Mouse (Mus musculus): ENCODE data around the gene A930002H24Rik. TPM values are rescaled to one million over a fixed set of nuclear protein-coding genes. Genes with fewer than 3 reads are reported as not detected.

A930002H24Rik gene
- polyA plus RNA-seq (2015; fragmentation: Nextera tagmentation; extraction: Ambion mirVana), result 1.3 and 2.0 TPM in 2 replicates

GRCm38 (mm10) chr17:63863647-63864149 is at the start of gene A930002H24Rik:
Gene A930002H24Rik, minus strand, starts transcription at chr17:63863791.
- H3K27me3 ChIP-seq, result no peaks in the 10 kb centered on the region
- ATAC-seq (ENCODE audit: insufficient number of reproducible peaks, insufficient read depth, low FRiP score, low TSS enrichment, low read depth), result peak; percentile 99

GRCm38 (mm10) chr17:63909297-63909696 is 45.7 kb upstream of the A930002H24Rik start:
- WGBS, result 95% methylated on average over 4 of the region's 4 CpGs
- Histone ChIP-seq H3K4me3 (no peak overlapping the region), H3K4me2 (no peak overlapping the region), H3K9me3 (no peaks in the 10 kb centered on the region; the same call in 1 of the 2 replicates), H3K9ac (no peak overlapping the region), H3K4me1 (no peaks in the 10 kb centered on the region), H3K27me3 (no peaks in the 10 kb centered on the region), H3K27ac (no peak overlapping the region), H3K36me3 (peaks cover 7% of the 10 kb centered on the region)
- no peak for ATAC-seq (ENCODE audit: insufficient number of reproducible peaks, insufficient read depth, low FRiP score, low TSS enrichment, low read depth)

More at GRCm38 (mm10) chr17:63863647-63864149, at the start of gene A930002H24Rik:
- Histone ChIP-seq H3K4me2 (peak within 1 kb of the TSS; percentile 91), H3K9ac (peak within 1 kb of the TSS; percentile 87), H3K36me3 (no peaks in the 10 kb centered on the region), H3K9me3 (no peaks in the 10 kb centered on the region), H3K27ac (peak within 1 kb of the TSS; percentile 78), H3K4me3 (peak within 1 kb of the TSS; percentile 91), H3K4me1 (peaks cover 8% of the 10 kb centered on the region; the same call in 1 of the 2 replicates)
- WGBS, result under 1% methylated on average over 55 of the region's 55 CpGs

GRCm38 (mm10) chr17:63897050-63897449 is 33.5 kb upstream of the A930002H24Rik start:
- no peak overlapping the region for H3K4me2 ChIP-seq
- no peaks in the 10 kb centered on the region for H3K9me3 ChIP-seq
- ATAC-seq (ENCODE audit: insufficient number of reproducible peaks, insufficient read depth, low FRiP score, low TSS enrichment, low read depth), result no peak
- 0 out of 2 replicates have a peak, but pooled peaks cover 2% of the 10 kb centered on the region for H3K36me3 ChIP-seq
- no peaks in the 10 kb centered on the region for H3K27me3 ChIP-seq
- H3K9ac ChIP-seq, result no peak overlapping the region
- 88% methylated on average over 7 of the region's 7 CpGs for WGBS
- no peak overlapping the region for H3K27ac ChIP-seq
- H3K4me1 ChIP-seq, result no peaks in the 10 kb centered on the region
- no peak overlapping the region for H3K4me3 ChIP-seq

- no peak overlapping the region for H3K27ac ChIP-seq
- WGBS, result 86% methylated on average over 3 of the region's 3 CpGs
- no peak for ATAC-seq (ENCODE audit: insufficient number of reproducible peaks, insufficient read depth, low FRiP score, low TSS enrichment, low read depth)
- no peak overlapping the region for H3K4me2 ChIP-seq
- no peaks in the 10 kb centered on the region for H3K27me3 ChIP-seq
- no peak overlapping the region for H3K9ac ChIP-seq
- no peaks in the 10 kb centered on the region for H3K4me1 ChIP-seq
- no peak overlapping the region for H3K4me3 ChIP-seq
- H3K36me3 ChIP-seq, result 0 out of 2 replicates have a peak, but pooled peaks cover 2% of the 10 kb centered on the region
- H3K9me3 ChIP-seq, result no peaks in the 10 kb centered on the region
These were observed 32.2 kb upstream of the A930002H24Rik start for GRCm38 (mm10) chr17:63895829-63896228.

GRCm38 (mm10) chr17:63890611-63891010 is 27.0 kb upstream of the A930002H24Rik start:
- no peaks in the 10 kb centered on the region for H3K27me3 ChIP-seq
- H3K9ac ChIP-seq, result no peak overlapping the region
- no peaks in the 10 kb centered on the region for H3K9me3 ChIP-seq
- no peak overlapping the region for H3K27ac ChIP-seq
- H3K4me3 ChIP-seq, result no peak overlapping the region
- ATAC-seq (ENCODE audit: insufficient number of reproducible peaks, insufficient read depth, low FRiP score, low TSS enrichment, low read depth), result no peak
- no peak overlapping the region for H3K4me2 ChIP-seq
- no peaks in the 10 kb centered on the region for H3K4me1 ChIP-seq
- no peaks in the 10 kb centered on the region for H3K36me3 ChIP-seq

GRCm38 (mm10) chr17:63886988-63887387 is 23.4 kb upstream of the A930002H24Rik start:
- no peaks in the 10 kb centered on the region for H3K27me3 ChIP-seq
- H3K9ac ChIP-seq, result no peak overlapping the region
- H3K4me2 ChIP-seq, result no peak overlapping the region
- no peaks in the 10 kb centered on the region for H3K36me3 ChIP-seq
- no peaks in the 10 kb centered on the region for H3K4me1 ChIP-seq
- H3K4me3 ChIP-seq, result no peak overlapping the region
- 92% methylated on average over 2 of the region's 2 CpGs for WGBS
- H3K9me3 ChIP-seq, result no peaks in the 10 kb centered on the region
- no peak for ATAC-seq (ENCODE audit: insufficient number of reproducible peaks, insufficient read depth, low FRiP score, low TSS enrichment, low read depth)
- no peak overlapping the region for H3K27ac ChIP-seq

GRCm38 (mm10) chr17:63880009-63880408 is 16.4 kb upstream of the A930002H24Rik start:
- Histone ChIP-seq H3K4me3 (no peak overlapping the region), H3K4me2 (no peak overlapping the region), H3K27ac (no peak overlapping the region), H3K9ac (no peak overlapping the region), H3K9me3 (no peaks in the 10 kb centered on the region), H3K36me3 (no peaks in the 10 kb centered on the region), H3K4me1 (no peaks in the 10 kb centered on the region), H3K27me3 (no peaks in the 10 kb centered on the region)
- no peak for ATAC-seq (ENCODE audit: insufficient number of reproducible peaks, insufficient read depth, low FRiP score, low TSS enrichment, low read depth)
- WGBS, result 84% methylated on average over 4 of the region's 4 CpGs

- Histone ChIP-seq H3K9me3 (no peaks in the 10 kb centered on the region), H3K4me2 (no peak overlapping the region), H3K27ac (no peak overlapping the region), H3K27me3 (no peaks in the 10 kb centered on the region), H3K9ac (no peak overlapping the region), H3K36me3 (no peaks in the 10 kb centered on the region), H3K4me1 (no peaks in the 10 kb centered on the region), H3K4me3 (no peak overlapping the region)
- no peak for ATAC-seq (ENCODE audit: insufficient number of reproducible peaks, insufficient read depth, low FRiP score, low TSS enrichment, low read depth)
- WGBS, result 76% methylated on average over 4 of the region's 4 CpGs
These were observed 15.3 kb upstream of the A930002H24Rik start for GRCm38 (mm10) chr17:63878889-63879288.

- no peaks in the 10 kb centered on the region for H3K9me3 ChIP-seq
- H3K4me1 ChIP-seq, result no peaks in the 10 kb centered on the region
- no peak overlapping the region for H3K4me3 ChIP-seq
- no peaks in the 10 kb centered on the region for H3K36me3 ChIP-seq
- 79% methylated on average over 7 of the region's 7 CpGs for WGBS
- no peaks in the 10 kb centered on the region for H3K27me3 ChIP-seq
- H3K27ac ChIP-seq, result no peak overlapping the region
- H3K9ac ChIP-seq, result no peak overlapping the region
- no peak for ATAC-seq (ENCODE audit: insufficient number of reproducible peaks, insufficient read depth, low FRiP score, low TSS enrichment, low read depth)
- no peak overlapping the region for H3K4me2 ChIP-seq
These were observed 8.2 kb upstream of the A930002H24Rik start for GRCm38 (mm10) chr17:63871773-63872172.

GRCm38 (mm10) chr17:63864171-63864571 is 580 bp upstream of the A930002H24Rik start:
- Histone ChIP-seq H3K27me3 (no peaks in the 10 kb centered on the region), H3K4me1 (peaks cover 8% of the 10 kb centered on the region; the same call in 1 of the 2 replicates), H3K9me3 (no peaks in the 10 kb centered on the region), H3K4me2 (peak overlapping the region; percentile 91), H3K36me3 (no peaks in the 10 kb centered on the region), H3K27ac (peak overlapping the region; percentile 78), H3K9ac (peak overlapping the region; percentile 87), H3K4me3 (peak overlapping the region; percentile 91)
- peak; percentile 77 for ATAC-seq (ENCODE audit: insufficient number of reproducible peaks, insufficient read depth, low FRiP score, low TSS enrichment, low read depth)
- under 1% methylated on average over 47 of the region's 48 CpGs for WGBS

GRCm38 (mm10) chr17:63863012-63863630 is 470 bp downstream of the A930002H24Rik start, which contains the start of gene Fer:
Gene Fer, plus strand, starts transcription at chr17:63863062.
- WGBS, result 1% methylated on average over 41 of the region's 41 CpGs
- H3K9me3 ChIP-seq, result no peaks in the 10 kb centered on the region

GRCm38 (mm10) chr17:63862399-63862798 is 1.2 kb downstream of the A930002H24Rik start:
- Histone ChIP-seq H3K9ac (no peak overlapping the region), H3K9me3 (no peaks in the 10 kb centered on the region), H3K27me3 (no peaks in the 10 kb centered on the region), H3K36me3 (no peaks in the 10 kb centered on the region), H3K4me2 (peak overlapping the region; percentile 91; the same call in 1 of the 2 replicates), H3K27ac (no peak overlapping the region), H3K4me1 (peaks cover 8% of the 10 kb centered on the region; the same call in 1 of the 2 replicates), H3K4me3 (no peak overlapping the region)
- ATAC-seq (ENCODE audit: insufficient number of reproducible peaks, insufficient read depth, low FRiP score, low TSS enrichment, low read depth), result no peak
- WGBS, result 63% methylated on average over 3 of the region's 3 CpGs

More at GRCm38 (mm10) chr17:63863012-63863630, 470 bp downstream of the A930002H24Rik start, which contains the start of gene Fer:
- Histone ChIP-seq H3K27me3 (no peaks in the 10 kb centered on the region), H3K36me3 (no peaks in the 10 kb centered on the region), H3K4me2 (peak within 1 kb of the TSS; percentile 91), H3K4me1 (peaks cover 8% of the 10 kb centered on the region; the same call in 1 of the 2 replicates), H3K27ac (peak within 1 kb of the TSS; percentile 78), H3K9ac (peak within 1 kb of the TSS; percentile 87), H3K4me3 (peak within 1 kb of the TSS; percentile 91)
- peak; percentile 6; the same call in 1 of the 2 replicates for ATAC-seq (ENCODE audit: insufficient number of reproducible peaks, insufficient read depth, low FRiP score, low TSS enrichment, low read depth)

Data from embryonic facial prominence, embryonic 13.5 days (tissue).